Mouse (Mus musculus) urinary bladder, postnatal 36 days (tissue): Measurements from ENCODE around the gene Ralgds.
"Not testable (repeated sequence)": the region's sequence is repeated elsewhere in the genome, so short reads cannot be mapped to it uniquely, and the experiment has no call there.

Source experiments
- DNase-seq, 2 experiments: peaks; one replicate each; pipeline ENCODE4 v3.0.0; 2022; ENCODE audit warnings: low spot score in 2 of 2, mixed read lengths in 1 of 2

The Ralgds gene

GRCm38 (mm10) chr2:28505795-28506194 lies 7.1 kb upstream of the Ralgds start, which contains the start of gene Gm10134:
TSS of gene Gm10134 (plus strand) at chr2:28506095.
- DNase-seq, result no peak

GRCm38 (mm10) chr2:28506291-28506690 lies 6.6 kb upstream of the Ralgds start:
- no peak for DNase-seq

DNA sequence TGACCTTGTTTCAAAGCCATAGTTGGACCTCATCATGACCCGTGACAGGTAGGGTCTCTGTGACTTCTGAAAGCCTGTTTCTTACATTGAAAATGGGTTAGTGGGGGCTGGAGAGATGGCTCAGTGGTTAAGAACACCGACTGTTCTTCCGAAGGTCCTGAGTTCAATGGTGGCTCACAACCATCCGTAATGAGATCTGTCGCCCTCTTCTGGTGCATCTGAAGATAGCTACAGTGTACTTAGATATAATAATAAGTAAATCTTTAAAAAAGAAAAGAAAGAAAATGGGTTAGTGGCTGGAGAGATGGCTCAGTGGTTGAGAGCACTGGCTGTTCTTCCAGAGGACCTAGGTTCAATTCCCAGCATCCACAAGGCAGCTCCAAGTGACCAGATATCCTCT lies 1.3 kb upstream of the Ralgds start:
- not testable (repeated sequence) for DNase-seq

GRCm38 (mm10) chr2:28513431-28514370 lies 776 bp downstream of the Ralgds start:
- no peak for DNase-seq

GRCm38 (mm10) chr2:28514489-28514888 lies 1.6 kb downstream of the Ralgds start:
- peak in 1 of 2 experiments; percentile 82 for DNase-seq

DNA sequence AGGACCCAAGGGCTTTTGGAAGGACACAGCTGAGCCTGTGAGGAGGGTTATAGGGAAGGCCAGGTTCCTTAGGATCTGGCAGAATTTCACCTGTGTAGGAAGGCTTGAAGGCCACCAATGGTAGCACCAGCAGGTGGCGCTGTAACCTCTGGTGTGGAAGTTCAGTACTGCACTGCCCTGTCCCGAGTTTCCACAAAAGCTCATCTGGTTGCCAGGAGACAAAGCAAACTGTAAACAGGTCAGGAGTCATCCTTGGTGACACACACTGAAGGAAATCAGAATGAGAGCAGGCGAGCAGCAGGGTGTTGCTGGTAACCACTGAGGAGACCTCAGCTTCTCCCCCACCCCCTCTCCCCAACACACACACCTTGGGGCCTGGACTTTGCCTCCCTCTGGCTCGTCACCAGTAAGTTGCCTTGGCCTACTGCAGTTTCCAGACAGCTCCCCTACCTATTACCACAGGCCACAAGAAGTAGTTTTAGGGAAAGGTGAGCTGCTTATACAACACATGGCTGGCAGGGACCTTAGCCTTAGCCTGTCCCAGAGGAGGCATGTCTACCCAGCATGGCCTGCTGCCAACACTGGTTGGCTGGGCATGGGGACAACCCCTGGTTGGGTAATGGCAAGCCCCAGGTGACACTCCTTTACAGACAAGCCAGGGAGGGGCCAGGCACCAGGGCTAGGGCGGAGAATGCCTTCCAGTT lies 4.4 kb downstream of the Ralgds start:
- peak in 1 of 2 experiments; percentile 87 for DNase-seq

- no peak for DNase-seq
These were observed 5.3 kb downstream of the Ralgds start for GRCm38 (mm10) chr2:28518231-28518630.

DNA sequence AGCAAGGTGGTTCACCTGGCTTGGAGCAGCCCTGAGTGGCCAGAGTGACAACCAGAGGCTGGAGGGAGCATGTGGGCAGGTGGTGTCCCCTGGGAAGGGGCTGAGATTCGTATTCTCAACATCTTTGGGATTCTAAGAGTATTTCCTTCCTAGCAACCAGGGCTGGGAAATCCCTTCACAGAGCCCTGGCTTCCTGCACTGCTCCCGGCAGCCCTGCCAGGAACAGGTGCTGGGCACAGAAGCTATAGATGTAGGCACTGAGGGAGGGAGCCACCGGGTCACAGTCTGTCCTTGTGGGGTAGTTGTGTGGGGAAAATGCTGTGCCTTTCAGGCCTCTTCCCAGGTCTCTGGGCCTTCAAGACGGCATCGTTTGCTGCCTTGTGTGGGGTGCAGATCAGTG lies 7.7 kb downstream of the Ralgds start:
- no peak for DNase-seq

DNA sequence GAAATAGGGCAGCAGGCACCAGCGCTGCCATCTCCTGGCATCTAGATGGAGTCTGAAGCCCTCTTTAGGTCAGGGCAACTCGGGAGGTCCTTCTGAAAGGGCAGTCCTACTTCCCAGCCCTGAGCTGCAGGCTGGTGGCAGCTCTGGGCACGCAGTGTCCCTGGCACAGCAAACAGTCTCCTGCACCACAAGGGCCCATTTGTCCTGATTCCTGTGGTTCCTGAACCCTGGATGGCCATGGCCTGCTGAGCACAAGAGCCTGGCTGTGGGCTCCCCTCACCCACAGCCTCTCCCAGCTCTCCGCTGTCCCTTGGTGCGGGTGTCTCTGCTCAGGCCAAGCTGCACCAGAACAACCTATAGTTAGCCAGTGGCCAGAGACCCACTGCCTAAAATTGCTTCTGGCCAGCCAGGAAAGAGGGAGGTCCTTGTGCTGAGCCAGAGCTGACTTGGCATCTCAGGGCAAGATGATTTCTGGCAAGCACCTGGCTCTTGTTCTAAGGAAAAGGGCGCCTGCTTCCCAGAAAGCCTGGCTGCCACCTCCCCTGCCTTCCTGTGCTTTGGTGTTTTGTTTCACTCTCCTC lies 8.7 kb downstream of the Ralgds start:
- DNase-seq, result no peak

- no peak for DNase-seq
These were observed 9.2 kb downstream of the Ralgds start for GRCm38 (mm10) chr2:28522166-28522565.

DNA sequence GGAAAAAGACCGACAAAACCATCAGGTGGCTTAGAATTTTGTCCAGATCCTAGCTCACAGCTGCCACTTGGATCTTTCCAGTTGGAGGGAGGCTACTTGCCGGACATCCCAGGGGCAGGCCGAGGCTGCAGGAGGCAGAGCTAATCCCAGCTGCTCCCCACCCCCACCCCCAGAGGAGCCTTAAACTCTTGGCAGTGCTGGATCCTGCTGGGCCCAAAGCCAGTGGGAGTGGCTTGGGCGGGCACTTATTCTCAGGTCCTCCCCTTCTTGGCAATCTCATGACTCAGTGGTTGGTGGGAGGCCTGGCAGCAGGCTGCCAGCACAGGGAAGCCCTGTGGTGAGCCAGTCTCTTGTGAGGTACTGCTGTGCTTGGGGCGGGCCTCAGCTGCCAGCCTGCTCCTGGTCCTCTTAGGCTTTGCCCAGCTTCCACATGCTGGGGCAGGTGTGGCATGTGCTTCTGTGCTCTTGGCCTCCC lies 10.8 kb downstream of the Ralgds start:
- peak; percentile 80 to 91 for DNase-seq

DNA sequence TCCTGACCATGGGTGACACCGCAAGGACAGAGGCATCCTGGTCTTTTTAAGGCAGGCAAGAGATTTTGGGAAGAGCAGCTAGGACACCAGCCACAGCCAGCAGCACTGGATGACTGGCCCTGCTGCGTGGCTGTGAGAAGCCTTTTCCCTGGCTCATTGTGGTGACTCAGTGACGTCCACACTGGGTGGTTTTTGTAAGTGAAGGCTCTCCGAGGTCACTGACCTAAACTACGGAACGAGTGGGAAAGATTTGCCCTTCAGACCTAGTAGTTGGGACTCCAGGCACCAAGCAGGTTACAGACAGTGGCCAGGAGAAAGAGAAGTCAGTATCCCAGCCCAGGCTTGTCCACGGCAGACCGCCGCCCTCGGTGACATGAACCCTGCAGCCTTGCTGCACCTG lies 11.5 kb downstream of the Ralgds start:
- DNase-seq, result no peak

DNA sequence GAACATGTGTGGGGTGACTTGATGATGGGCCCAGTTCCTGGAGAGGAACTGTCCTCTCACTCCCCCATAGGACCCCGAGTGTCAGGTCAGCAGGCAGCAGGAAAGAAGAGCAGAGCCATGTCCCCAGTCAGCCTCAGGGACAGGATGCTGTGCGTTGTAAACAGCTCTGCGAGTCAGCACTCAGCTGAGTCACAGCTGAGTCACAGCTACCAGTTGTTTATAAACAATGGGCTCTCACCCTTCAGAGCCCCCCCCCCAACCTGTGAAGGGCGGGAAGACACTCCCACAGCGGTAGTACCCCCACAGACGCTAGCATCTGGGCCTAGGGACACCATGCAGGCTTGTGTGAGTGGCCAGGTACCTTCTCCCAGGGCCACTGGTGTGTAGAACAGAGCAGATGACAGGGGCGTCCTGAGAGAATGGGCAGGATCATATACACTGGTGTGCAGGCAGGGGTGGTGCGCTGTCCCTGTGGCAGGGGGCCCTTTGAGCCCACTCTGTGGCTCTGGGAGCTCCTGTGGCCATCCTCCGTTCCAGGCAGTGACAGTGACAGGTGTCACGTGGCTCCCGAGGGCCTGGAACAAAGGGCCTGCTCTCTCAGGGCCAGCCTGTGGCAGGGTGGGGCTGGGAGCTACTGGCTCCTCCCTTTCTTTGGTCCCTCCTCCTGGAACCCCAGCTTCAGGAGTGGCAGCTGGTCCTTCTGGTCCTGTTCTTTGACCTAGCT lies 12.5 kb downstream of the Ralgds start:
- DNase-seq, result peak; percentile 87 to 89

DNA sequence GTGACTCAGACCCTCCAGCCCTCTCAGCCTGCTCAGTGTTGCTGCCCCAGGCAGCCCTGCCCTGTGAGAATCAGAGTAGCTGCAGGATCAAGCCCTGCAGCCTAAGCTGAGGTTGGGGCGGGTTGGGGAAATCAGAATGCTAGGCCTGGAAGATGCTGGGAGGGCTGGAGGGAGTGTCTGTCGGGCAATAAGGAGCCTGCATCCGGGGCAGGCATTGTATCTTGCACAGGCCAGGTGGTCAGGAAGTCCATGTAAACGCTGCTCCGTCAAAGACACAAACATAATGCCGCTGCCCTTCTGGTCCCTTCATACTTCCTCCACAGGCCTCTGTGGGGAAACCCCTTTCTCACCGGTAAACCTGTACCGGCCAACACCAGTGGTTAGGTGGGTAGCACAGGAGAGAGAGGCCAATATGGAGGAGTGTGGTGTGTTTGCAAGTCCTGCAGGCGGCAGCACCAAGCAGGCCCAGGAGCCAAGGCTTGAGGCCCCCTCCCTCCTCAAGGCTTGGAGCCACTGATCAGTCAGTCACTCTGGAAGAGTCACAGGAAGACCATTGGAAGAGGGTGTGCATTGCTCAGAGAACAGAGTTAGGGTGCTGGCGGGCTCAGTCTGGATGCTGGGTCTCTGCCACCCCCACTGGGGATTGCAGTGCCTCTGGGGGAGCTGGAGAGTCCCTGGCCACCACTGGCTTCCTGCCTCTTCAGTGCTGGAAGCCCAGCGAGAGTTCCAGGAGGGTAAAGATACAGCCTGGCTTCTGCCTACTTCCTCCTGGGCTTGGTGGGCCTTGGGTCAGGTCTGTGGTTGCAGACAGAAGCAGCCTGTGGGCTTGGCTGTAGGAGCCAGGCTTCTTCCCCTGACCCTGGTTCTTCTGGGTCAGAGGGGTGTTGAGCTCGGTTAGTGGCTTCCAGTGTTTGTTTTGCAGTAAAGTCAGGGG lies 13.3 kb downstream of the Ralgds start:
- DNase-seq, result no peak

DNA sequence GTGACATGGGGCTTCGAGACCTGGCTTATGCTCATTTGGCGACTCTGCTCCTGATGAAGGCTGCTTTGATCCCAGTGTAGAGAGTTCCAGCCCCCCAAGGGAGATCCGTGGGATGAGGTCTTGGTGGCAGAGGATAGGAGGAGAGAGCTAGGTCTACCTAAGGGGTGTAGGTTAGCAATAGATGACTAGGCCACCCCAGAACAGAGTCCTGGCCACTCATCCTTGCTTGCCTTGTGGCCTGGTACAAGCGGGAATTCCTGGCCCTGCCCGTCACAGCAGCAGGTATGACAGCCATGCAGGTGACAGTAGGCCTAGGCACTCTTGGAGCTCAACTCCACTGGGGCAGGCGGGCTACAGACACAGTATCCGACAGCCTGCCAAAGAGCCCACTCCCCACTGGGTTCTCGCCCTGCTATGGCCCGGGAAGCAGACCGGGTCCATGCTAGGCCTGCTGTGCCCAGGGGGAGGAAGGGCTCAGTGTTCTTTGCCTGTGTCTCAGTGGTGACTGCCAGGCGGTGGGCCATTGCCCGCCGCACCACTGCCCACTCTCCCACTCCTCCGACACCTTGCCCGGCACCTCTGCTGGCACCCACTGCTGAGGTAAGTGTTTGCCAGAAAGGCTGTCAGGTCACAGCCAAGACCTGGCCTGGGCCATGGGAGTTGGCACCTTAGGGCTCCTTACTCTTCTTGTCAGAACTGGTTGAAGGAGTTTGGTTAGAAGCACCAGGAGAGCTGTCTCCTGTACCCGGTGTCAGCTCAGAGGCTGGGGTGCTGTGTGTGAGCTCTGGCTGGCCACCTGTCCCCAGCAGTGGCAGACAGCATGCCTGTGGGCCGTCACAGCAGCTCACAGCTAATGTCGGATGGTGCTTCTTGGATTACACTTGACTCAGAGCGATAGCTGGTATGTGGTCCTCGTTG lies 14.8 kb downstream of the Ralgds start:
- no peak for DNase-seq

DNA sequence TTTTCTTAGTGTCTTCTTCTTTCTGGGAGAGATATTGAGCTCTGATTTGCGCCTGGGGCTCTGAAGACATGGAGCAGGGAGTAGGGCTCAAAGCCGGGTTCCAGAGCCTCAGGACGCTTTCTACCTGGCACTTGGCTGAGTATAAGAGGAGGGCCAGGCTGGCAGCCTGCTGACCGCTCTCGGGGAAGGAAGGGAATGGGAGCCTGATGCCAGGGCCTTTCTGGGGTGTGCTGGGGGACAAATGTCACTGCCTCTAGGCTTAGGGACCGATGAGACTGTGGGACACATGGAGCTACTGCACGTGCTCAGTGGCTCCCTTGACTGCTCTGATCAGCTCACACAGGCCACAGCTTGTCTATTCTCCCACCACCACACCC lies 15.4 kb downstream of the Ralgds start:
- DNase-seq, result no peak

DNA sequence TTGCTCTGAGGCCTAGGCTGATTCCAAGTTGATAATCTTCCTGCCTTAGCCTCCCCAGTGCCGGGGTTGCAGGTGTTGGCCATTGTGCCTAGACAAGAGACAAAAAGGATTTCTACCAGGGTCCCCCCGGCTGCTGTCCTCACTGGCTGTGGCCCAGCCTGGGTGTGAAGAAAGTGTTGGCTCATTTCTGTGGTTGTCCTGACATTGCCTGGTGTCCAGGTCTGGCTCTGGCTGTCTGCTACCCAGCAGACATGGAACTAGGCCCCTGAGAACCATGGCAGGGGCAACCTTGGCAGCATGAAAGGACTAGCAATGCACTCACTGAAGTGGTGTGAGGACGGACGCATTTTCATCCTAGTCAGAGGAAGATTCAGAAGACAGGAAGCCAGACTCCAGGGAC lies 16.9 kb downstream of the Ralgds start:
- no peak for DNase-seq

DNA sequence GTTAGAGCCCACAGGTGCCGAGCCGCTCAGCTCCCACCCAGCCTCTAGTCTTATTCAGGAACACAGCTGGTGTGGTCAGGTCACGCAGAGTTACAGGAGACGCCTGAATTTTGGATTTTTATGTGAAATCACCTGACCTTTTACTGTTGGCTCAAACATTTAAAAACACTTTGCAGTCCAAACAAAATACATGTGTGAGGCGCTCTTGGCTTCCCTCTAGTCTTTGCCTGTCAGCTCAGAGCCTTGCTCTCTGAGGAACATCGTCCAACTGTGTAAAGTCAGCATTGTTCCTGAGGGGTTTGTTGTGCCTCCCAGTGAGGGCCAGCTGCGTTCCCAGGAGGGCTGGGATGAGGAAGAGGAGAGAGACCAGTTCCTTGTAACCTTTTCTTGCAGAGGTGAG lies 17.4 kb downstream of the Ralgds start:
- DNase-seq, result no peak

GRCm38 (mm10) chr2:28532938-28533771 lies 20.2 kb downstream of the Ralgds start:
- DNase-seq, result peak; percentile 87 to 92
